Mouse (Mus musculus) limb, embryonic 14.5 days (tissue): Measurements from ENCODE around the gene Rnase10. TPM values are rescaled to one million over a fixed set of nuclear protein-coding genes. Genes with fewer than 3 reads are reported as not detected.

Source experiments
- ATAC-seq: fragments of 200-750 bp; cut with Nextera tagmentation; 2 replicates; pipeline ENCODE4 v1.8.0; 2017; ENCODE audit warnings: low read depth, moderate number of reproducible peaks, moderate TSS enrichment; ENCODE audit not compliant: low FRiP score
- DNase-seq: peaks from one replicate; pipeline ENCODE4 v3.0.0-alpha.2; 2015; ENCODE audit warnings: low spot score
- H3K27ac ChIP-seq: fragments of 300-500 bp; sonication (generic); replicated peaks from 2 replicates; pipeline ENCODE4 v1.5.1; 2014; ENCODE audit warnings: low read depth, mild to moderate bottlenecking, low read length, moderate library complexity, mixed read lengths
- H3K27me3 ChIP-seq: fragments of 300-500 bp; sonication (generic); 2 replicates; pipeline ENCODE4 v1.6.1; 2014; ENCODE audit warnings: low read length, mixed read lengths; ENCODE audit not compliant: control insufficient read depth, insufficient read depth
- H3K36me3 ChIP-seq: fragments of 300-500 bp; sonication (generic); 2 replicates; pipeline ENCODE4 v1.6.1; 2014; ENCODE audit warnings: mild to moderate bottlenecking, low read length, moderate library complexity, mixed read lengths; ENCODE audit not compliant: control insufficient read depth, insufficient read depth
- H3K4me1 ChIP-seq: fragments of 300-500 bp; sonication (generic); 2 replicates; pipeline ENCODE4 v1.6.1; 2014; ENCODE audit warnings: antibody characterized with exemption, low read length, mixed read lengths; ENCODE audit not compliant: control insufficient read depth, insufficient read depth
- H3K4me2 ChIP-seq: fragments of 300-500 bp; sonication (generic); replicated peaks from 2 replicates; pipeline ENCODE4 v1.6.1; 2014; ENCODE audit warnings: low read depth, mild to moderate bottlenecking, low read length, moderate library complexity; ENCODE audit not compliant: severe bottlenecking
- H3K4me3 ChIP-seq: fragments of 300-500 bp; sonication (generic); replicated peaks from 2 replicates; pipeline ENCODE4 v1.5.1; 2014; ENCODE audit warnings: low read length
- H3K9ac ChIP-seq: fragments of 300-500 bp; sonication (generic); 2 replicates; pipeline ENCODE4 v1.6.1; 2014; ENCODE audit warnings: mild to moderate bottlenecking, low read depth, low read length, moderate library complexity; ENCODE audit not compliant: severe bottlenecking
- H3K9me3 ChIP-seq: fragments of 300-500 bp; sonication (generic); 2 replicates; pipeline ENCODE4 v1.6.1; 2016; ENCODE audit warnings: low read length; ENCODE audit not compliant: control insufficient read depth
- POLR2A ChIP-seq: fragments of 200-500 bp; IDR thresholded peaks from 2 replicates; pipeline ENCODE4 v1.8.0; 2012; ENCODE audit warnings: inconsistent platforms, mild to moderate bottlenecking, moderate library complexity, borderline replicate concordance; ENCODE audit not compliant: insufficient read depth, insufficient read length; ENCODE audit errors: extremely low read depth
- WGBS: fragments of 180-500 bp; shearing (Covaris S2); extraction: QIAGEN DNeasy Blood & Tissue Kit; methylation state at CpG from one replicate; pipeline ENCODE4 v1.1.7; 2014; 5-methylcytosine and 5-hydroxymethylcytosine counted together
- polyA plus RNA-seq, 2 experiments: library from polyadenylated mRNA; depleted of rRNA in 1 of 2; stranded (reverse) in 1 of 2; unstranded in 1 of 2; fragments of >200 nt; fragmentation: Nextera tagmentation in 1 of 2; extraction: Ambion mirVana in 1 of 2; gene quantifications; 2 replicates each; pipeline versions ENCODE4 v1.2.1 to v1.2.3; 2012 to 2014

The Rnase10 gene
- polyA plus RNA-seq, 2 experiments, result 0.13 TPM; not detected in 1

DNA sequence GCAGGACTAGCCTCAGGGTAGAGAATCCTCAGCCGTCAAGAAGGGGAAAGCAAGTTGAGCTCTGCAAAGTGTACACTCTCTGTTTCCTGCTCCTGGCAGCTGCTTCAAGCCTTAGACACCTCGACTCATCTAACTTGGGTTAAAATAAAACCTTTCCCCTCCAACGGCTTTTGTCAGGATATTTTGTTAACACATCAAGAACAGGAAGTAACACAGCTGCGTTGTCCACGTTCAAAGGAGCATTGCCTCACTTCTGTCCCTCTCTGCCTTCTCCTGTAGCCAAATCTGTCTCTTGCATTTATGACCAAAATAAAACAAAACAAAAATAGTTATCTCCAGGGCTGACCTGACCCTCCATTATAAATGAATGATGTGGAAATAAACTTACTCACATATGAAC is 40.3 kb downstream of the Rnase10 start:
- ATAC-seq, result no peak
- H3K9ac ChIP-seq, result no peak overlapping the region
- no peaks in the 10 kb centered on the region for H3K4me1 ChIP-seq
- WGBS, result 49% methylated on average over 5 of the region's 5 CpGs
- no peaks in the 10 kb centered on the region for H3K36me3 ChIP-seq
- no peak overlapping the region for H3K4me3 ChIP-seq
- H3K9me3 ChIP-seq, result no peaks in the 10 kb centered on the region
- no peak overlapping the region for H3K4me2 ChIP-seq
- no peak for TF ChIP-seq POLR2A
- DNase-seq, result no peak
- H3K27ac ChIP-seq, result no peak overlapping the region
- H3K27me3 ChIP-seq, result no peaks in the 10 kb centered on the region

GRCm38 (mm10) chr14:51050063-51050462 is 42.5 kb downstream of the Rnase10 start, which contains the start of gene Rnase11:
Gene Rnase11, minus strand, starts transcription at chr14:51050163.
- no peak for ATAC-seq
- H3K27ac ChIP-seq, result no peak within 1 kb of the TSS
- WGBS, result 84% methylated on average over 2 of the region's 2 CpGs

DNA sequence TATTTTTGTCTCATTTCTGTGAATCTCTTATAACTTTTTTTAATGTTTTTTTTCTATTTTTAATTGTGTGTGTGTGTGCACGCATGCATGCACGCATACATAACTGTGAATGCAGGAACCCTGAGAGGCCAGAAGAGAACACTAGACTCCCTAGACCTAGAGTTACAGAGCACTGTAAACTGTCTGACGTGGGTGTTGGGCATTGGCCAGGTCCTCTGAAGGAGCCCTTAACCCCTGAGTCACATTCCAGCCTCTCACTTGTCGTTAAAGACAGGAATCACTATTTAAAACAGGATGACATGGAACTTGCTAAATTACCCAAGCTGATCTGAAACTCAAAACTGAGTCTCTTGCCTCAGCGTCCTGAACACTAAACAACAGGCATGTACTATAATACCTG is 44.4 kb downstream of the Rnase10 start:
- ATAC-seq (no peak), DNase-seq (peak; percentile 11)

More at GRCm38 (mm10) chr14:51050063-51050462, 42.5 kb downstream of the Rnase10 start, which contains the start of gene Rnase11:
- no peak within 1 kb of the TSS for H3K4me2 ChIP-seq
- TF ChIP-seq POLR2A, result no peak
- no peaks in the 10 kb centered on the region for H3K27me3 ChIP-seq
- H3K4me3 ChIP-seq, result no peak within 1 kb of the TSS
- H3K4me1 ChIP-seq, result peaks cover 3% of the 10 kb centered on the region; the same call in 1 of the 2 replicates
- no peak within 1 kb of the TSS for H3K9ac ChIP-seq
- no peaks in the 10 kb centered on the region for H3K9me3 ChIP-seq
- no peaks in the 10 kb centered on the region for H3K36me3 ChIP-seq
- no peak for DNase-seq

DNA sequence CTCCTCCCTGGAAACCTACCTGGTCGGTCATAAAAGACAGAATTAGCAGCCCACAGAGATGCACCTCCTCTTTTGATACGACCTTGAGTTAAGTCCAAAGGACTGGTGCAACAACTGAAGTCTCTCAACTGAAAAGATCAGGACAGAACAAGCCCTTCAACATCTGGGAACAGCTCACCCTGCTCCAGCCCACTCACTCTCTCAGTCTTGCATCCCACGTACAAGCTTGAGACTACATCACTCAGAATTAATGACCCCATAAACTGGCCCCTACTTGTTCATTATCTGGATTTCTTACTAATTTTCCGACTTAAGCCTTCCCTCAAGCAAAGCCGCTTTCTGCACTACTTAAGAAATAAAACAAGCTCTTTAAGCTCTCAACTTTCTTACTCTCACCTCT is 45.6 kb downstream of the Rnase10 start:
- Histone ChIP-seq H3K9ac (no peak overlapping the region), H3K4me1 (peaks cover 3% of the 10 kb centered on the region; the same call in 1 of the 2 replicates), H3K27ac (no peak overlapping the region), H3K9me3 (no peaks in the 10 kb centered on the region), H3K4me2 (no peak overlapping the region), H3K36me3 (no peaks in the 10 kb centered on the region), H3K4me3 (no peak overlapping the region), H3K27me3 (no peaks in the 10 kb centered on the region)
- ATAC-seq (no peak), DNase-seq (no peak)
- whole genome bisulfite sequencing, result 39% methylated on average over 5 of the region's 5 CpGs
- TF ChIP-seq POLR2A, result no peak

More for the DNA sequence above, 44.4 kb downstream of the Rnase10 start:
- Histone ChIP-seq H3K27me3 (no peaks in the 10 kb centered on the region), H3K4me3 (no peak overlapping the region), H3K9ac (no peak overlapping the region), H3K4me1 (peaks cover 3% of the 10 kb centered on the region; the same call in 1 of the 2 replicates), H3K9me3 (no peaks in the 10 kb centered on the region), H3K4me2 (no peak overlapping the region), H3K27ac (no peak overlapping the region), H3K36me3 (no peaks in the 10 kb centered on the region)
- WGBS, result 49% methylated on average over 5 of the region's 5 CpGs
- no peak for TF ChIP-seq POLR2A

DNA sequence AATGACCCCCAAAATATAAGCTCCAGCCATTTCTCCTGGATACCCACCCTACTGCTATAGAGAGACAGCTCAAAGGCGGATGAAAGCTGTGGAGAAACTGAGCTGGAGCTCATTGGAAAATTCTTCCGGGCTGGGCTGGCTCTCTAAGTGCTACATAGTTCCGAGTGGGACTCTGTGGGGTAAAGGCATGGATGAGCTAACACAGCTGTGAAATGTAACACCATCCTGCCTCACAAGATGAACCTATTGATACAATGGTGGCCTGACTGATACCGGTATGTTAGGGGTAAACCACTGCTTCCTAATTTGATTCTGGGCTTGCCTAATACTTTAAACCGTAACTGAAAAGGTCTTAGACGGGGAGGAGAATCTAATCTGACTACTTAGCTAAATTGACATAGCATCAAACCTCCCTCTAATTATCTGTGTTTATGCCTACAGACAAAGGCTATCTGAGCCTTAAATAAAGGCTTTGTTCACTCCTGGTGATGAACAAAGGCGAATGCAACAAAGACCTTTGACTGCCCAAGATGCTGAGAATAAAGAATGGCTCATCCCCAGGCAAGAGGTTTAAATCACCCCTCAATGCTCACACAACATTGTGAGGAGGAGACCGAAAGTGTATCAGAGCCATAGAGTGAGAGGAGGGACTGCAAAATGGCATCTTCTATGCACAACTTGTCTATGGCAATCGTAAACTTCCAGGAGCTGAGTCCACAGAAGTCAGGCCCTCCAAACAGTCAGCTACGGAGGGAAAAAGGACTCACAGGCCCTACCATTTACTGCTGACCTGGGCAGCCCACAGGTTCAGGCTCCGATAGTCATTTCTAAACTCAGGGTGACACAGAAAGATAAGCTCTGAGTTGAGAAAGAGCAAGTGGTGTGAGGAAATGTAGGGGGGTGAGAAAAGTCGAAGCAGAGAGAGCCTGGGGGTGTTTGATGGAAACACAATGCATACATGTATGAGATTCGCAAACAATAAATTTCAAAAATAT is 47.0 kb downstream of the Rnase10 start:
- WGBS, result 80% methylated on average over 13 of the region's 13 CpGs
- no peak overlapping the region for H3K9ac ChIP-seq
- no peak for DNase-seq

More for the DNA sequence above, 47.0 kb downstream of the Rnase10 start:
- Histone ChIP-seq H3K36me3 (no peaks in the 10 kb centered on the region), H3K4me1 (peaks cover 3% of the 10 kb centered on the region; the same call in 1 of the 2 replicates), H3K9me3 (no peaks in the 10 kb centered on the region), H3K27me3 (no peaks in the 10 kb centered on the region), H3K4me2 (no peak overlapping the region), H3K27ac (no peak overlapping the region), H3K4me3 (no peak overlapping the region)
- no peak for TF ChIP-seq POLR2A
- ATAC-seq, result no peak
